Mouse (Mus musculus) liver, adult 2 months (tissue): ENCODE data around the gene Bnc2. TPM values are rescaled to one million over a fixed set of nuclear protein-coding genes. Genes with fewer than 3 reads are reported as not detected.

Source experiments
- DNase-seq: peaks from one replicate; pipeline ENCODE4 v3.0.0-alpha.2; 2011; ENCODE audit warnings: low read depth, low spot score; ENCODE audit errors: extremely low read depth
- H3K27ac ChIP-seq: fragments of 200-500 bp; replicated peaks from 2 replicates; pipeline ENCODE4 v1.5.1; 2012; ENCODE audit warnings: low read depth, mild to moderate bottlenecking, control low read depth, inconsistent platforms, low read length; ENCODE audit not compliant: insufficient read depth
- H3K27me3 ChIP-seq: fragments of 200-500 bp; 2 replicates; pipeline ENCODE4 v1.6.1; 2012; ENCODE audit warnings: mild to moderate bottlenecking, moderate library complexity, low read length, inconsistent platforms; ENCODE audit not compliant: control insufficient read depth, insufficient read depth
- H3K36me3 ChIP-seq: fragments of 200-500 bp; 2 replicates; pipeline ENCODE4 v1.6.1; 2012; ENCODE audit warnings: low read length, inconsistent platforms; ENCODE audit not compliant: control insufficient read depth, insufficient read depth
- H3K4me1 ChIP-seq: fragments of 200-500 bp; 2 replicates; pipeline ENCODE4 v1.6.1; 2011; ENCODE audit warnings: low read length; ENCODE audit not compliant: control insufficient read depth, insufficient read depth
- H3K4me3 ChIP-seq: fragments of 200-500 bp; 2 replicates; pipeline ENCODE4 v1.5.1; 2011; ENCODE audit warnings: low read depth, mild to moderate bottlenecking, control low read depth, low read length, moderate library complexity; ENCODE audit not compliant: insufficient read depth
- H3K79me2 ChIP-seq: fragments of 200-500 bp; 2 replicates; pipeline ENCODE4 v1.6.1; 2012; ENCODE audit warnings: inconsistent platforms, mild to moderate bottlenecking, low read length, moderate library complexity; ENCODE audit not compliant: control insufficient read depth, insufficient read depth
- H3K9ac ChIP-seq: fragments of 200-500 bp; 2 replicates; pipeline ENCODE4 v1.6.1; 2012; ENCODE audit warnings: low read depth, mild to moderate bottlenecking, control low read depth, inconsistent platforms, low read length
- CTCF ChIP-seq: fragments of 200-500 bp; IDR thresholded peaks from 2 replicates; pipeline ENCODE4 v1.5.1; 2011; ENCODE audit warnings: low read depth, low read length, control low read depth
- POLR2A ChIP-seq: fragments of 200-500 bp; IDR thresholded peaks from 2 replicates; pipeline ENCODE4 v1.6.1; 2011; ENCODE audit warnings: low read length, control low read depth; ENCODE audit not compliant: insufficient read depth; ENCODE audit errors: extremely low read depth
- WGBS: fragments of 180-500 bp; shearing (Covaris S2); methylation state at CpG from one replicate; pipeline ENCODE4 v1.1.7; 2018; 5-methylcytosine and 5-hydroxymethylcytosine counted together
- polyA plus RNA-seq: library from polyadenylated mRNA; depleted of rRNA; stranded (reverse); fragments of >200 nt; gene quantifications from 2 replicates; pipeline ENCODE4 v1.2.3, GENCODE M21; 2012
- total RNA-seq: library from RNA; depleted of rRNA; stranded (reverse); fragments of >200 nt; gene quantifications from 2 replicates; pipeline ENCODE4 v1.2.3, GENCODE M21; 2014

The Bnc2 gene
- total and polyA plus RNA-seq, 2 experiments = 0.09 to 0.12 TPM

GRCm38 (mm10) chr4:84329651-84330050 is 345.4 kb downstream of the Bnc2 start:
- H3K27ac ChIP-seq = no peak overlapping the region
- no peak for DNase-seq
- H3K4me3 ChIP-seq = no peak overlapping the region
- H3K27me3 ChIP-seq = no peaks in the 10 kb centered on the region
- TF ChIP-seq POLR2A = no peak
- no peak for TF ChIP-seq CTCF
- WGBS = 85% methylated on average over 5 of the region's 5 CpGs
- H3K79me2 ChIP-seq = no peaks in the 10 kb centered on the region
- no peaks in the 10 kb centered on the region for H3K36me3 ChIP-seq
- H3K9ac ChIP-seq = no peak overlapping the region
- H3K4me1 ChIP-seq = no peaks in the 10 kb centered on the region

- no peak for DNase-seq
- 82% methylated on average over 4 of the region's 4 CpGs for WGBS
Measured at GRCm38 (mm10) chr4:84324371-84324770, 350.7 kb downstream of the Bnc2 start.

GRCm38 (mm10) chr4:84321598-84321997 is 353.5 kb downstream of the Bnc2 start:
- WGBS = 24% methylated on average over 2 of the region's 2 CpGs

More at GRCm38 (mm10) chr4:84324371-84324770, 350.7 kb downstream of the Bnc2 start:
- TF ChIP-seq POLR2A = no peak
- TF ChIP-seq CTCF = no peak
- Histone ChIP-seq H3K9ac (no peak overlapping the region), H3K4me3 (no peak overlapping the region), H3K4me1 (no peaks in the 10 kb centered on the region), H3K36me3 (no peaks in the 10 kb centered on the region), H3K27me3 (no peaks in the 10 kb centered on the region), H3K79me2 (no peaks in the 10 kb centered on the region), H3K27ac (no peak overlapping the region)

GRCm38 (mm10) chr4:84317421-84317820 is 357.7 kb downstream of the Bnc2 start:
- H3K27me3 ChIP-seq = no peaks in the 10 kb centered on the region
- H3K79me2 ChIP-seq = no peaks in the 10 kb centered on the region
- no peak overlapping the region for H3K9ac ChIP-seq
- H3K4me3 ChIP-seq = no peak overlapping the region
- TF ChIP-seq CTCF = no peak
- TF ChIP-seq POLR2A = no peak
- WGBS = 84% methylated on average over 3 of the region's 3 CpGs
- no peak overlapping the region for H3K27ac ChIP-seq
- no peaks in the 10 kb centered on the region for H3K4me1 ChIP-seq
- H3K36me3 ChIP-seq = no peaks in the 10 kb centered on the region
- no peak for DNase-seq

More at GRCm38 (mm10) chr4:84321598-84321997, 353.5 kb downstream of the Bnc2 start:
- Histone ChIP-seq H3K9ac (no peak overlapping the region), H3K4me1 (no peaks in the 10 kb centered on the region), H3K36me3 (no peaks in the 10 kb centered on the region), H3K79me2 (no peaks in the 10 kb centered on the region), H3K4me3 (no peak overlapping the region), H3K27me3 (no peaks in the 10 kb centered on the region), H3K27ac (no peak overlapping the region)
- TF ChIP-seq CTCF (no peak), POLR2A (no peak)
- DNase-seq = no peak

- Histone ChIP-seq H3K79me2 (no peaks in the 10 kb centered on the region), H3K4me1 (no peaks in the 10 kb centered on the region), H3K9ac (no peak overlapping the region), H3K36me3 (no peaks in the 10 kb centered on the region), H3K27ac (no peak overlapping the region), H3K27me3 (no peaks in the 10 kb centered on the region), H3K4me3 (no peak overlapping the region)
- DNase-seq = no peak
- TF ChIP-seq CTCF = no peak
- TF ChIP-seq POLR2A = no peak
- 79% methylated on average over 2 of the region's 2 CpGs for WGBS
Measured at GRCm38 (mm10) chr4:84311371-84311770, 363.7 kb downstream of the Bnc2 start.

GRCm38 (mm10) chr4:84310851-84311250 is 364.2 kb downstream of the Bnc2 start:
- DNase-seq = no peak
- H3K4me3 ChIP-seq = no peak overlapping the region
- H3K27ac ChIP-seq = no peak overlapping the region
- no peaks in the 10 kb centered on the region for H3K4me1 ChIP-seq
- TF ChIP-seq CTCF (no peak), POLR2A (no peak)
- WGBS = 73% methylated on average over 3 of the region's 3 CpGs
- no peak overlapping the region for H3K9ac ChIP-seq
- no peaks in the 10 kb centered on the region for H3K27me3 ChIP-seq
- no peaks in the 10 kb centered on the region for H3K79me2 ChIP-seq
- H3K36me3 ChIP-seq = no peaks in the 10 kb centered on the region
